Mouse (Mus musculus): ENCODE data around the gene Pacsin3. TPM values are rescaled to one million over a fixed set of nuclear protein-coding genes. Genes with fewer than 3 reads are reported as not detected.

Gene Pacsin3
- polyA plus RNA-seq, 1 experiment from 2014 or later: 30.0 TPM

DNA sequence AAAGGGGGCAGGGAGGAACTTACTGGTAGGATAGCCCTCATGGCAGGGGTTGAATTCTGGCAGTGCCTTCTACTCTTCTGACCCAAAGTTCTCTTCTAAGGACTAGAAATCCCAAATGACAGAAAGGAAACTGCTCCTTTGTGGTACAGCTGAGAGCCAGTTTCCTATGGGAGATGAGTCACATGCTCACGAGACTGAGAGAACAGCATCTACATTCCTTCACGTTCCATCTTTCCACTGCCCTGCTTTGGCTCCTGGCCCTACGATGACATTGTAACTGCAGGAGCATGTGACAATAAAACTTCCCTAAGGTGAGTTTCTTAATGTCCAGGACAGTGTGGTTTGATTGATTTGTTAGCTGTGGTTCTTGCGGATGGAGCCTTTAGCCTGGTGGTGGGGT, 7.4 kb upstream of the Pacsin3 start:
- Histone ChIP-seq H3K36me3 (no peaks in the 10 kb centered on the region), H3K27ac (no peak overlapping the region), H3K4me3 (no peak overlapping the region), H3K9me3 (no peaks in the 10 kb centered on the region), H3K27me3 (ENCODE audit: insufficient read depth, poor library complexity, severe bottlenecking) (peaks cover 12% of the 10 kb centered on the region), H3K4me1 (replicated peaks) (peaks cover 3% of the 10 kb centered on the region; the same call in 1 of the 2 replicates)
- WGBS: 84% methylated on average over 4 of the region's 4 CpGs
- DNase-seq (ENCODE audit: low spot score): no peak

GRCm38 (mm10) chr2:91252001-91252400, 3.8 kb upstream of the Pacsin3 start:
- Histone ChIP-seq H3K36me3 (no peaks in the 10 kb centered on the region), H3K4me1 (replicated peaks) (peaks cover 26% of the 10 kb centered on the region), H3K27me3 (ENCODE audit: insufficient read depth, poor library complexity, severe bottlenecking) (peaks cover 38% of the 10 kb centered on the region), H3K9me3 (no peaks in the 10 kb centered on the region), H3K27ac (no peak overlapping the region), H3K4me3 (no peak overlapping the region)
- no peak for DNase-seq (ENCODE audit: low spot score)
- WGBS: 82% methylated on average over 4 of the region's 4 CpGs

DNA sequence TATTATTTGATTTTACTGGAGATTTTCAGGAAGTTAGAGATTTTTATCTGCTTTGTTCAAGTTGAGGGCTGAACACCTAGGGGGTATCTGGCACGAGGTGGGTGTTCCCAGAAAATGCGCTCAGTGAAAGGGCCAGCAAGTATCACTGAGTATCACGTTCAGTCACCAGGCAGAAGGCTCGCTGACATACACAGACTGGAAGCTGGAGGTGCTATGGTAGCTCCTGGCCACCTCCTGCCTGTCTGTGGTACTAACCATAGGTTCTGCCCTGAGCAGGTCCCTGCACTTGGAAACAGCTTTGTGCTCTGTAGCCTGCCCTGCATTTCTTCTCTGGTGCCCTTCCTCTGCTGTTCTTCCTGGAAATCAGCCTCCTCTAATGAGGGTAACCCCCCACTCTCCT, 3.2 kb upstream of the Pacsin3 start:
- WGBS: 58% methylated on average over 4 of the region's 4 CpGs

DNA sequence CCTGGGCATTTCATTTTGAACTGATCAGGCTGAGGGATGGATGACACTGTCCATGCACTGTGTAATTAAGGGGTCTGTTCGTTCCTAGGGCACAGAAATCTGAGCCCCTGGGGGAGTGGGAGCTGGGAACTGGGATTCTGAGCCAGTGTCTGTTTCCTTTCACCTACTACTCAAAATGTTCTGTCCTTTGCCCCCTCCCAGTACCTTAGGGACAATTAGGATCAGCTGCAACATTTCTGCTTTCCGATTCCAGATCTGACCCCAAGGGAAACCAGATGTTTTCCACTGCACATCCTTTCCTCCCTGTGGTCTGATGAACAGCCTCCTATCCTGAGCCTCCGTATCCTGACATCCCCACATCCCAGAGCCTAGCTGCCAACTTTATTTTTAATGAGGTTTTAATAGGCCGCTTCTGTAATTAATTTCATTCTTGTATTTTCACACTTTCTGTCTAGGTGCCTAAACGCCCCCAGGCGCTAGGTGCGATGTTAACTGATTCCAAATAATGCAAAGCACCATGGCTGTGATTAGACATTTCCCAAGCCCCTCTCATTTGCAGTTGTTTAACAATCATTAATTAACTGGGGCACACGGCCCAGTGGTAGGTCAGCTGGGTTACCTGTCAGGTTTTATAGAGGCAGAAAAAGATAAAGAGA, 901 bp upstream of the Pacsin3 start:
- DNase-seq (ENCODE audit: low spot score): no peak
- H3K27ac ChIP-seq: 0 out of 2 replicates have a peak overlapping the region, but pooled peaks have one; percentile 91
- peaks cover 49% of the 10 kb centered on the region for H3K4me1 ChIP-seq (replicated peaks)
- no peaks in the 10 kb centered on the region for H3K9me3 ChIP-seq
- H3K27me3 ChIP-seq (ENCODE audit: insufficient read depth, poor library complexity, severe bottlenecking): peaks cover 50% of the 10 kb centered on the region
- peak overlapping the region; percentile 70; the same call in 1 of the 2 replicates for H3K4me3 ChIP-seq
- H3K36me3 ChIP-seq: no peaks in the 10 kb centered on the region
- WGBS: 31% methylated on average over 8 of the region's 8 CpGs

More for the DNA sequence above, 3.2 kb upstream of the Pacsin3 start:
- H3K27me3 ChIP-seq (ENCODE audit: insufficient read depth, poor library complexity, severe bottlenecking): peaks cover 39% of the 10 kb centered on the region
- no peak for DNase-seq (ENCODE audit: low spot score)
- H3K4me1 ChIP-seq (replicated peaks): peaks cover 31% of the 10 kb centered on the region
- H3K36me3 ChIP-seq: no peaks in the 10 kb centered on the region
- H3K27ac ChIP-seq: no peak overlapping the region
- H3K4me3 ChIP-seq: no peak overlapping the region
- H3K9me3 ChIP-seq: no peaks in the 10 kb centered on the region

GRCm38 (mm10) chr2:91256256-91257125, 737 bp downstream of the Pacsin3 start:
- peak overlapping the region; percentile 70 for H3K4me3 ChIP-seq
- peak; percentile 68 for DNase-seq (ENCODE audit: low spot score)
- peaks cover 50% of the 10 kb centered on the region for H3K27me3 ChIP-seq (ENCODE audit: insufficient read depth, poor library complexity, severe bottlenecking)
- whole genome bisulfite sequencing: under 1% methylated on average over 52 of the region's 52 CpGs
- peaks cover 49% of the 10 kb centered on the region for H3K4me1 ChIP-seq (replicated peaks)
- no peaks in the 10 kb centered on the region for H3K9me3 ChIP-seq
- H3K36me3 ChIP-seq: peaks cover 9% of the 10 kb centered on the region
- H3K27ac ChIP-seq: peak overlapping the region; percentile 91

DNA sequence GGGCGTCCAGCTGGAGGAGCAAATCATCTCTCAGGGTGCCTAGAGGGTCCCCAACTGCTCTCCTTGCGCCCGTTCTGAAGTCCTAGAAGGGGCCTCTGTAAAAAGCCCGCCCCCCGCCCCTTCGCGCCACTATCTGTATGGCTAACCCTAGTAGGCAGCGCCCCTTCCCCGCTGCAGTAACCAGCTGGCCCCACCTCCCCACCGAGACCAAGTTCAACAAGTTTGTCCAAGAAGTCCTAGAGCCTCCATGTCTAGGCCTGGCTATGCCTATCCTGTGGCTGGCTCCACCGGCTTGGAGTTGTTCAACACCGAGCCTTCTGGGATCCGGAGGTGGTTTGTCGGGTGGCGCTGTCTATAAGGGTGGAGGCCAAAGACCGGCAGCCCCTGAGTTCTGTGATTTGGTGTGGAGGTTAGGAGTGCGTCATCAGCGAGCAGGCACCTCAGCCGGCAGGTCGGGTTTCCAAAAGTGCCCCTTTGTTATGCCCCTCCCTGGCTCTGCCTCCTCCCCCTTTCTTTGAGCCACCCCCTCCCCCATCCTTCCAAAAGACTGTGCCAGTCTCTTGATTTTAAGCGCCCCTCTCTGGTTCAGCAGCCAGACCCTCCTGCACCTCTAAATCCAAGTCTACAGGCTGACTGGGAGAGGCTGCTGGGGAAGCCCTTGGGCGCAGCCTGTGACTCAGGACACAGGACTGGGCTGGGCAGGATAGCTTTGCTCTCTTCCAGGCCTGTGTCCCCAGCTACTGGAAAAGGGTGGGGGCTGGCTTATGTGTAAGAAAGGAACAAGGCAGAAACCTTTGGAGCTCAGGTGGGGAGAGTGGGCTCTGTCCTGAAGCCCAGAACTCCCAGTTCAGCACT, 1.6 kb downstream of the Pacsin3 start:
- peak; percentile 80 for DNase-seq (ENCODE audit: low spot score)

DNA sequence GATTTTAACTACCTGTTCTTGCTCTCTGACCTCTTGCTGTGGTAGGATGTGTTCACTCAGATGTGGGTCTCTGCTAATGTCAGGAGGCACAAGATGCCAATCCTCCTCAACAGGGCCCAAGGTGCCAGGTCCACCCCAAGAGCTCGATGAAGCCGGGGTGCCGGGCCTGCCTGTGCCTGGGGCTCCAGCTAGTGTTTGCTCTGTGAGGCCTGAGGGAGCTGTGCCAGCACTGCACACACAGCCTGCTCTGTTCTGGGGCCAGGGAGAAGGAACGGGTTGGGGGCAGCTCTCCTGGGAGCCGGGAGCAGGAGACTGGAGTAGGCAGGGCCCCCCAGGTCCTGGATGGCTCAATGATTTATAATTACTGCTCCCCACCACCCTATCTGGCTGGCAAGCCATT, 2.3 kb downstream of the Pacsin3 start:
- H3K36me3 ChIP-seq: peaks cover 23% of the 10 kb centered on the region
- peaks cover 49% of the 10 kb centered on the region for H3K4me1 ChIP-seq (replicated peaks)
- peaks cover 41% of the 10 kb centered on the region for H3K27me3 ChIP-seq (ENCODE audit: insufficient read depth, poor library complexity, severe bottlenecking)
- peak overlapping the region; percentile 70 for H3K4me3 ChIP-seq
- H3K9me3 ChIP-seq: no peaks in the 10 kb centered on the region
- H3K27ac ChIP-seq: peak overlapping the region; percentile 91
- no peak for DNase-seq (ENCODE audit: low spot score)
- 73% methylated on average over 5 of the region's 5 CpGs for WGBS

More for the DNA sequence above, 1.6 kb downstream of the Pacsin3 start:
- Histone ChIP-seq H3K4me1 (replicated peaks) (peaks cover 49% of the 10 kb centered on the region), H3K4me3 (peak overlapping the region; percentile 70), H3K27ac (peak overlapping the region; percentile 91), H3K27me3 (ENCODE audit: insufficient read depth, poor library complexity, severe bottlenecking) (peaks cover 48% of the 10 kb centered on the region), H3K9me3 (no peaks in the 10 kb centered on the region), H3K36me3 (peaks cover 16% of the 10 kb centered on the region)
- 1% methylated on average over 22 of the region's 22 CpGs for WGBS

DNA sequence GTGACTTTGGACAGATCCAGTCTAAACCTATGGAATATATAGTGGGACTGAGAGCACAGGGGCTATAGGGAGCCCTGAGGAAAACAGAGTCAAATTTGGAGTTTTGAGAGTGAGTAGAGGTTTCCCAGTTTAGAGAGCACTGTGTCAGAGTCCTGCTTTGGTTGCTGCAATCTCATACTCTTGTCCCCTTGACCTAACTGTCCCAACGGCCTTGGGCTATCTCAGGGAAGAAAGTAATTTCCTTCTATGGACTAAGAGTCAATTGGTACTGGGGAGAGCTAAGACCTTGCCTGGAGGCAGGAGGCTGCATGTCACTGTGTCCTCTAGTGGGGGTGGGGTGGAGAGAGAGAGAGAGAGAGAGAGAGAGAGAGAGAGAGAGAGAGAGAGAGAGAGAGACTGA, 3.1 kb downstream of the Pacsin3 start:
- no peak overlapping the region for H3K4me3 ChIP-seq
- H3K4me1 ChIP-seq (replicated peaks): peaks cover 50% of the 10 kb centered on the region
- H3K27ac ChIP-seq: no peak overlapping the region
- H3K9me3 ChIP-seq: no peaks in the 10 kb centered on the region
- 62% methylated on average over 1 of the region's 1 CpGs for WGBS
- peaks cover 31% of the 10 kb centered on the region for H3K36me3 ChIP-seq
- peaks cover 33% of the 10 kb centered on the region for H3K27me3 ChIP-seq (ENCODE audit: insufficient read depth, poor library complexity, severe bottlenecking)
- no peak for DNase-seq (ENCODE audit: low spot score)

DNA sequence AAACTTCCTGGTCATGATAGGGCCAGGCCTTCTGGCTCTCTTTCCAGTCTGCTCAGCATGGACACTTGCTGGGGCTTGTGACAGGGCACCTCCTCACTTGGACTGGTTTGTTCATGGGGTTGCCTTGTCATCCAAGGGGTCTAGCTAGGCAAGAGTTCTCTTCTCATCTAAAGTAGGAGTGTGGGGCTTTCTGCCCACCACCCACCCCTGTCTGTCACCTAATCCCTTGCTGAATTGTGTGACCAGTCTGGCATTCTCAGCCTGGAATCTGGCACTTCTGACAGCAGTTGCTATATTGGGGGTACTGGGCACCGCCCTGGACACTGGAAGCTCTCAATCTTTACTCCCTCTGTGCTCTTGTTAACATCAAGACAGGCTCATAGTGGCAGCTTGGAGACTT, 3.7 kb downstream of the Pacsin3 start:
- Histone ChIP-seq H3K4me1 (replicated peaks) (peaks cover 56% of the 10 kb centered on the region), H3K4me3 (no peak overlapping the region), H3K27ac (no peak overlapping the region), H3K36me3 (peaks cover 35% of the 10 kb centered on the region), H3K9me3 (no peaks in the 10 kb centered on the region), H3K27me3 (ENCODE audit: insufficient read depth, poor library complexity, severe bottlenecking) (peaks cover 27% of the 10 kb centered on the region)
- DNase-seq (ENCODE audit: low spot score): no peak
- WGBS: 93% methylated on average over 1 of the region's 1 CpGs

- WGBS: 90% methylated on average over 17 of the region's 17 CpGs
- Histone ChIP-seq H3K4me3 (peak overlapping the region; percentile 89), H3K4me1 (replicated peaks) (peaks cover 38% of the 10 kb centered on the region), H3K9me3 (no peaks in the 10 kb centered on the region), H3K36me3 (peaks cover 62% of the 10 kb centered on the region), H3K27ac (peak overlapping the region; percentile 92), H3K27me3 (ENCODE audit: insufficient read depth, poor library complexity, severe bottlenecking) (no peaks in the 10 kb centered on the region)
- no peak for DNase-seq (ENCODE audit: low spot score)
Observed at GRCm38 (mm10) chr2:91263692-91264660, 8.2 kb downstream of the Pacsin3 start.

DNA sequence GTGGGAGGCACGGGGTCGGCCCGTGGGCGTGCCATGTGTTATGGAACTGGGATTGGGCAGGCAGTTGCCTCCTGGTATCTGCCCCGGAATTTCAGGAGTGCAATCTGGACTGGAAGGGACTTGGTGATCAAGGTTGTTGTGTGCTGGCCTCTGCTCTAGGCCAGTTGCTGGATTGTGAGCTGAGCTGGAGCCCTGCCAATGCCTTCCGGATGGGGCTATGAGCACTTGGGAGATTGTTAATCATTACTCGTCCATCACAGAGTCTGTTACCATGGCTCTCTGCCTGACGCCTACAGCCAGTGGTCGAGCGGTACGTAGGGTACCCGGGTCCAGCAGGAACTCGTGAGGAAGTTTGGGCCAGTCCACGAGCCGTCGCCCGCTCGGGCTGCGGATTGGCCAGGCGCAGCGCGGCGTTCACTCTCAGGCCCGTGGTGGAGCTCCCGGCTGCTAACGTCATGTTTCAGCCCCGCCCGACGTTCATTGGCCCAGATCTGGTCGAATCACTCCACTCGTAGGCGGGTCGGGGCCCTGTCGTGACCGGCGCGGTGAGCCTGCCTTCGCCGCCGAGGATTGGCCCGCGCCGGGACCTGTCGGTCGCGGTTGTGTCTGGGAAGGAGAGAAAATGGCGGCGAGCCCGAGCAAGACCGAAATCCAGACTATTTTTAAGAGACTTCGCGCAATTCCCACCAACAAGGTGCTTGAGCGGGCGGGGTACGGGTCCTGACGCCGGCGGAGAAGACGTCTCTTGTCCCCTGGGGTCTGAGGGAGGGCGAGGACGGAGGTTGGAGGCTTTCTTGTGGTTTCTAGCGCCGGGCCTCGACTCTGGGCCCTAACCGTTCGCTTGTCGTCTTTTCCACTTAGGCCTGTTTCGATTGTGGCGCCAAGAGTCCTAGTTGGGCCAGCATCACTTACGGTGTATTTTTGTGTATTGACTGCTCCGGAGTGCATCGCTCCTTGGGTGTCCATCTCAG, 9.2 kb downstream of the Pacsin3 start, which contains the start of gene Arfgap2:
TSS of gene Arfgap2 (plus strand) at position 264 of the 971 bp plus-strand sequence.
- peaks cover 73% of the 10 kb centered on the region for H3K36me3 ChIP-seq
- H3K9me3 ChIP-seq: no peaks in the 10 kb centered on the region
- no peaks in the 10 kb centered on the region for H3K27me3 ChIP-seq (ENCODE audit: insufficient read depth, poor library complexity, severe bottlenecking)
- 2% methylated on average over 72 of the region's 72 CpGs for WGBS
- H3K4me3 ChIP-seq: peak within 1 kb of the TSS; percentile 89
- DNase-seq (ENCODE audit: low spot score): peak; percentile 97
- peaks cover 33% of the 10 kb centered on the region for H3K4me1 ChIP-seq (replicated peaks)
- peak within 1 kb of the TSS; percentile 92 for H3K27ac ChIP-seq

Data from hindbrain, embryonic 10.5 days (tissue).